Mouse (Mus musculus): Measurements from ENCODE around the gene Hmgn3.

Gene Hmgn3

DNA sequence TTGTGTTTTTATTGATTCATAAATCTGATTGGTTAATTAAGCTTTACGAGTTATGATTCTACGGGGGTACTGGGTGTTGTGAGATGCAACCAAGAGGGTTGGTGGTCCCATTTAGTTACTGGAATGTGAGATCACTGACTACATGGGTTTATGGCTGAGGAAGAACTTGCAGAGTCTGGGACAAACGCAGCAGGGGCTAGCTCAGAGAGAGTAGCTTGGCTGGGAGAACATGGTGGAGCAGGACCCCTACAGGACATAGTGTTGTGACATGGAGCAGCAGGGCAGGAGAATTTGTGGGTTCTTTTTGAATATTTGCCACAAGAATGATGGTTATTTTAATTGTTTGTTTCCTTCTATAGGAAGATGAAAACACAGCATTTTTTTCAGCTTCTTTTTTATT lies 45.7 kb downstream of the Hmgn3 start:
- DNase-seq (ENCODE audit: low read depth, low spot score), result no peak

DNA sequence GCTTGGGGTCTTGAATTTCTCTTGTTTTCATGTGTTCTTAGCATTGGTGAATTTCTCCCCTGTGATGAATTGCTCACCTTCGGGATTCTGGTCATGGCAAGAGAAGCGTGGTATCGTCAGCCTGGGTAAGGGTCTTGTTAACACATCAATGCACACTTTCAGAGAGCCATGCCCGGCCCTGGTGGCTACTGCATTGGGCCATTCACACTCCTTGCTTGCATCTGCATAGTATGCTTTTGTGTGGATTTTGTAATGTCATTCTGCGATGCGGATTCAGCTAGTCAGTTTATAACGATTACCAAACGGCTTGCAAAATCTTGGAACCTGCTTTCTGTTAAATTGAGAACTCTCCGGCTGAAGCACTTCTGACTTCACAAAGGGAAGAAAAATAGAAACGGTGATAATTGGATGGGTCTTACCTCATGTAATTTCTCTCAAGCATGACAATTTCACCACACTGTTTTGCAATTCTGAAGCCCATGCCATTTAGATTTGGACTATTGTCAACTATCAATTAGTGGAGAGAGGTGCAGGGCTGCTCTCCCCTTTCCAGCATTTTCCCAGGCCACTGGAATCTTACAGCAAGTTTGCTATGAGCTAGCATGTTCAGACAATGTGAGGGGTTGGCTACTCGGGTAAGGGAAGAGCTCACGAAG lies 47.7 kb downstream of the Hmgn3 start:
- no peak for DNase-seq (ENCODE audit: low read depth, low spot score)

GRCm38 (mm10) chr9:83097816-83098215 lies 48.7 kb downstream of the Hmgn3 start:
- DNase-seq (ENCODE audit: low read depth, low spot score), result no peak

DNA sequence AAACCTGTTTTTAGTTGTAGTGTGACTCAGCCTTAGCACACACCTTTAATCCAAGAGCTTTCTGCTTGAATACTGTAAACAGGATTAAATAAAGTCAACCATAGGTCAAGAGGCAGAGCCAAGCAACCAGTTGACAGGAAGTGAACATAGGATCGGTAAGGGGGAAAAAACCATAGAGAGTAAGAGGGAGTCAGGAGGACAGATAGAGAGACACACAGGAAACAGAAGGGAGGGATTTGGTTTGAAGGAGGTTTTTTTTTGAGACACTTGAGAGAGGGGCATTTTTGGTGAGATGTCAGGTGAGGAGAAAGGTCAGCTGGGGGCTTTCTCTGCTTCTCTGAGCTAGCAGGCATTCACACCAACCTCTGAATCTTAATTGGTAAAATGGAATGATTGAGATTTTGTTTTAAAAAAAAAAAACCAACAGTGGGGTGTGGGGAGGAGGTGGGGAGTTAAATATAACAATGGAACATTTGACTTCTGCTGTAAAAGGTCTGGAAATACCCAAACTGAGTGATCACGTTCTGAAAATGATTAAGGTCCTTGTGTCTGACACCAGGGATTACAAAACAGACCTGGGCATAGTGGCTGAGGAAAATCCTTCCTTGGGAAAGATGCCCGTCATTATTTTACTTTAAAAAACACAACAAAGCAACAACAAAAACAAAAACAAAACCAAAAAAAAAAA lies 51.7 kb downstream of the Hmgn3 start:
- DNase-seq (ENCODE audit: low read depth, low spot score), result no peak

GRCm38 (mm10) chr9:83083790-83084469 lies 62.6 kb downstream of the Hmgn3 start:
- no peak for DNase-seq (ENCODE audit: low read depth, low spot score)

- DNase-seq (ENCODE audit: low read depth, low spot score), result no peak
Measured at GRCm38 (mm10) chr9:83083091-83083490, 63.4 kb downstream of the Hmgn3 start.

DNA sequence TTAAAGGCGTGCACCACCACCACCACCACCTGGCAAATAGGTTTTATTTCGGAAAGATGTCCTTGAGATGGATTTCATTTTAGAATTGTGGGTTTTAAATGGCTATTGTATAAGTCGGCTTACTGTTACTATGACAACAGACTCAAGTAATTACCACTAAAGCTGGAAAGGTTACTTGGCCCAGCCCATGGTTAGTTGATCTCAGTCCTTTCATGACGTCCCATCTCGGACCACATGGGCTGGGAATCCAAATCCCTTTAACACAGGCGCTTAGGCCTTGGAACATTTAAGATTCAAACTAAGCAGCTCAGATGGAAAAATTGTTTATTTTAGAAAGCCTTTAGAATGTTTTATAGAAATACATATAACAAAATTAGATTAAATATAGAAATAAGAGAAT lies 64.2 kb downstream of the Hmgn3 start:
- peak; percentile 27 for DNase-seq (ENCODE audit: low read depth, low spot score)

- DNase-seq (ENCODE audit: low read depth, low spot score), result no peak
Measured at GRCm38 (mm10) chr9:83079724-83080123, 66.8 kb downstream of the Hmgn3 start.

DNA sequence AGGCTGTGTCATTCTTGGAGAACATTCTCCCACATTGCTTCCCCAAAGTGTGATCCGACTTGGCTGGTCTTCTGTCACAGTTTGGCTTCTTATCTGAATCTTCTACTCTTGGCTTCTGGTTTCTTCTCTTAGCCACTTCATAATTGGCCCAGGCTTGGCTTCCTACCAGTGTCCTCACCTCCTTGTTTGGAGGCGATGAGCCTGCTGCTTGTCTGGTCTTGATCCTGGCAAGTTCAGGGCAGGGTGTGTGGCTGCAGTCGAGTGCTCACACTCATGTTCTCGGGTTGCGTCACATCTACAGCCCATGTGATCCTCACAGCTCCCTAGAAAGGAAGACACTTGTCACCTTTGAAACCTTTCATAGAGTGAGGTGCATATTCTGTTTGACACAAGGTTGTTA lies 78.2 kb downstream of the Hmgn3 start:
- no peak for DNase-seq (ENCODE audit: low read depth, low spot score)

DNA sequence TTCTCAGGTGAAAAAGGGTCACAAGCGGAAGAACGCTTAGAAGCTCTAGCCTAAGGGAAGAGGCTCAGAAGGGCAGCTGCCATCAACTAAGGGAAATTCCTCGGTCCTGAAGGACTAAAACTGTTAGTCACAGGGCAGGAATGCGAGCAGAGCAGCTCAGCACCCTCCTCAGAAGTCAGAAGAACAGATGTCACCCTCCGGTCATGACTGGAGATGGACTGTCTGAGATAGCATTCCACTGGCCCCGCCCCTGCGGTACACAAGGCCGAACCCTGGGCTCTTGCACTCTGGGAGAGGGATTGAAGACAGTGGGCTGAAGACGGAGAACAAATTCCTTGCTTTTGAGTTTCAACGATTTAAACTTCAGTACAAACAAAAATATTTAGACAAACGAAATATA lies 85.2 kb downstream of the Hmgn3 start:
- DNase-seq (ENCODE audit: low read depth, low spot score), result no peak

Measured in retina, postnatal 7 days (tissue).